In genomic region chr14:55660636-55661035, GRCm38 (mm10) we compare ENCODE assay signal across 8 mouse cellular contexts. TPM values are rescaled to one million over a fixed set of nuclear protein-coding genes. Genes with fewer than 3 reads are reported as not detected.
DNase-seq lines count a peak whose midpoint lies in the region; ATAC-seq and TF ChIP-seq lines count a peak whose summit lies in the region.

No protein-coding gene starts in this region.

- H3K27me3 ChIP-seq in liver, adult 2 months (ENCODE audit: control insufficient read depth, insufficient read depth, low read length), result no peaks in the 10 kb centered on the region
- no peaks in the 10 kb centered on the region for H3K27me3 ChIP-seq in embryonic facial prominence, embryonic 13.5 days
- no peaks in the 10 kb centered on the region for H3K27me3 ChIP-seq in hindbrain, embryonic 16.5 days (replicated peaks; ENCODE audit: control insufficient read depth, insufficient read depth, low read length)
- H3K27me3 ChIP-seq in midbrain, embryonic 15.5 days (replicated peaks), result no peaks in the 10 kb centered on the region

- peak overlapping the region; percentile 63 for H3K4me2 ChIP-seq in embryonic facial prominence, embryonic 13.5 days
- peak overlapping the region; percentile 65 for H3K4me2 ChIP-seq in hindbrain, embryonic 16.5 days (ENCODE audit: low read length)
- H3K4me2 ChIP-seq in midbrain, embryonic 15.5 days, result peak overlapping the region; percentile 69

- TF ChIP-seq POLR2A in liver, adult 2 months (IDR thresholded peaks at IDR 0.05; ENCODE audit: extremely low read depth, insufficient read depth, low read length), result no peak

- no peak for TF ChIP-seq CTCF in liver, adult 2 months (IDR thresholded peaks at IDR 0.05; ENCODE audit: low read depth, low read length)

- no peak overlapping the region for H3K9ac ChIP-seq in liver, adult 2 months (ENCODE audit: low read depth, low read length)
- peak overlapping the region; percentile 80; the same call in 1 of the 2 replicates for H3K9ac ChIP-seq in embryonic facial prominence, embryonic 13.5 days
- no peak overlapping the region for H3K9ac ChIP-seq in hindbrain, embryonic 16.5 days (ENCODE audit: low read depth, low read length)
- no peak overlapping the region for H3K9ac ChIP-seq in midbrain, embryonic 15.5 days

- peak overlapping the region; percentile 74; the same call in 1 of the 2 replicates for H3K4me3 ChIP-seq in liver, adult 2 months (ENCODE audit: insufficient read depth, low read depth, low read length)
- peak overlapping the region; percentile 72 for H3K4me3 ChIP-seq in embryonic facial prominence, embryonic 13.5 days
- peak overlapping the region; percentile 69 for H3K4me3 ChIP-seq in hindbrain, embryonic 16.5 days (ENCODE audit: low read length)
- H3K4me3 ChIP-seq in midbrain, embryonic 15.5 days, result peak overlapping the region; percentile 76

- ATAC-seq in embryonic facial prominence, embryonic 13.5 days (ENCODE audit: insufficient number of reproducible peaks, insufficient read depth, low FRiP score, low TSS enrichment, low read depth), result 0 out of 2 replicates have a peak, but pooled peaks have one; percentile 33
- peak; percentile 6; the same call in 1 of the 2 replicates for ATAC-seq in hindbrain, embryonic 16.5 days
- peak; percentile 48 for ATAC-seq in midbrain, embryonic 15.5 days (replicated peaks)

- peaks cover 10% of the 10 kb centered on the region; the same call in 1 of the 2 replicates for H3K36me3 ChIP-seq in liver, adult 2 months (ENCODE audit: control insufficient read depth, insufficient read depth, low read length)
- H3K36me3 ChIP-seq in embryonic facial prominence, embryonic 13.5 days, result peaks cover 42% of the 10 kb centered on the region
- H3K36me3 ChIP-seq in hindbrain, embryonic 16.5 days (ENCODE audit: control insufficient read depth, insufficient read depth, low read length), result peaks cover 10% of the 10 kb centered on the region
- H3K36me3 ChIP-seq in midbrain, embryonic 15.5 days (replicated peaks), result peaks cover 7% of the 10 kb centered on the region; the same call in 1 of the 2 replicates

- DNase-seq in liver, adult 2 months (ENCODE audit: extremely low read depth, low read depth, low spot score), result no peak
- no peak for DNase-seq in liver
- no peak for DNase-seq in right cerebral cortex, postnatal 25 days
- no peak for DNase-seq in embryo, embryonic 11 days
- no peak for DNase-seq in left cerebral cortex, adult 9 months (ENCODE audit: low spot score in 2 of 2)

- no peak overlapping the region for H3K27ac ChIP-seq in liver, adult 2 months (replicated peaks; ENCODE audit: insufficient read depth, low read depth, low read length)
- peak overlapping the region; percentile 81 for H3K27ac ChIP-seq in embryonic facial prominence, embryonic 13.5 days
- H3K27ac ChIP-seq in hindbrain, embryonic 16.5 days (ENCODE audit: low read depth, low read length), result no peak overlapping the region
- peak overlapping the region; percentile 85; the same call in 1 of the 2 replicates for H3K27ac ChIP-seq in midbrain, embryonic 15.5 days

- 75% methylated on average over 2 of the region's 2 CpGs for WGBS in liver, adult 2 months
- WGBS in embryonic facial prominence, embryonic 13.5 days, result 28% methylated on average over 2 of the region's 2 CpGs
- WGBS in hindbrain, embryonic 16.5 days, result 46% methylated on average over 2 of the region's 2 CpGs
- 34% methylated on average over 2 of the region's 2 CpGs for WGBS in midbrain, embryonic 15.5 days

- H3K79me2 ChIP-seq in liver, adult 2 months (ENCODE audit: control insufficient read depth, insufficient read depth, low read length), result peaks cover 2% of the 10 kb centered on the region; the same call in 1 of the 2 replicates

- no peaks in the 10 kb centered on the region; the same call in 1 of the 2 replicates for H3K4me1 ChIP-seq in liver, adult 2 months (ENCODE audit: control insufficient read depth, insufficient read depth, low read length)
- peaks cover 15% of the 10 kb centered on the region for H3K4me1 ChIP-seq in embryonic facial prominence, embryonic 13.5 days
- H3K4me1 ChIP-seq in hindbrain, embryonic 16.5 days (ENCODE audit: control insufficient read depth, insufficient read depth, low read depth, low read length), result peaks cover 8% of the 10 kb centered on the region
- peaks cover 16% of the 10 kb centered on the region for H3K4me1 ChIP-seq in midbrain, embryonic 15.5 days

- no peaks in the 10 kb centered on the region for H3K9me3 ChIP-seq in embryonic facial prominence, embryonic 13.5 days
- no peaks in the 10 kb centered on the region for H3K9me3 ChIP-seq in hindbrain, embryonic 16.5 days (ENCODE audit: control insufficient read depth, low read length)
- H3K9me3 ChIP-seq in midbrain, embryonic 15.5 days, result no peaks in the 10 kb centered on the region

RNA-seq across cellular contexts. Expression of gene Mdp1, which starts 0.3 kb away (rescaled TPM):
- 10.1 and 10.3 TPM in 2 replicates for total RNA-seq in liver, adult 2 months (2014; rRNA removed)
- 9.8 and 10.5 TPM in 2 replicates for polyA plus RNA-seq in liver, adult 2 months (2012; rRNA removed)
- polyA plus RNA-seq in embryonic facial prominence, embryonic 13.5 days (2015; fragmentation: Nextera tagmentation; extraction: Ambion mirVana), result 66.1 and 70.6 TPM in 2 replicates
- polyA plus RNA-seq in hindbrain, embryonic 16.5 days (2015; fragmentation: Nextera tagmentation; extraction: Ambion mirVana), result 77.2 and 82.8 TPM in 2 replicates
- 77.1 and 79.5 TPM in 2 replicates for polyA plus RNA-seq in midbrain, embryonic 15.5 days (2015; fragmentation: Nextera tagmentation; extraction: Ambion mirVana)

RNA-seq across cellular contexts. Expression of gene Tssk4, which starts 10.7 kb away (rescaled TPM):
- total RNA-seq in liver, adult 2 months (2014; rRNA removed), result 0.09 and 0.47 TPM in 2 replicates
- 0.18 and 0.24 TPM in 2 replicates for polyA plus RNA-seq in liver, adult 2 months (2012; rRNA removed)
- polyA plus RNA-seq in embryonic facial prominence, embryonic 13.5 days (2015; fragmentation: Nextera tagmentation; extraction: Ambion mirVana), result 1.0 and 1.3 TPM in 2 replicates
- 0.32 and 0.53 TPM in 2 replicates for polyA plus RNA-seq in hindbrain, embryonic 16.5 days (2015; fragmentation: Nextera tagmentation; extraction: Ambion mirVana)
- polyA plus RNA-seq in midbrain, embryonic 15.5 days (2015; fragmentation: Nextera tagmentation; extraction: Ambion mirVana), result 0.41 and 0.43 TPM in 2 replicates

RNA-seq across cellular contexts. Expression of gene Gmpr2, which starts 11.1 kb away (rescaled TPM):
- total RNA-seq in liver, adult 2 months (2014; rRNA removed), result 13.1 and 14.9 TPM in 2 replicates
- polyA plus RNA-seq in liver, adult 2 months (2012; rRNA removed), result 9.9 and 11.6 TPM in 2 replicates
- 75.2 and 83.5 TPM in 2 replicates for polyA plus RNA-seq in embryonic facial prominence, embryonic 13.5 days (2015; fragmentation: Nextera tagmentation; extraction: Ambion mirVana)
- 48.6 and 50.4 TPM in 2 replicates for polyA plus RNA-seq in hindbrain, embryonic 16.5 days (2015; fragmentation: Nextera tagmentation; extraction: Ambion mirVana)
- 42.8 and 43.1 TPM in 2 replicates for polyA plus RNA-seq in midbrain, embryonic 15.5 days (2015; fragmentation: Nextera tagmentation; extraction: Ambion mirVana)

RNA-seq across cellular contexts. Expression of gene Nedd8, which starts 11.3 kb away (rescaled TPM):
- 94.7 and 99.4 TPM in 2 replicates for total RNA-seq in liver, adult 2 months (2014; rRNA removed)
- polyA plus RNA-seq in liver, adult 2 months (2012; rRNA removed), result 209 and 225 TPM in 2 replicates
- 665 and 670 TPM in 2 replicates for polyA plus RNA-seq in embryonic facial prominence, embryonic 13.5 days (2015; fragmentation: Nextera tagmentation; extraction: Ambion mirVana)
- polyA plus RNA-seq in hindbrain, embryonic 16.5 days (2015; fragmentation: Nextera tagmentation; extraction: Ambion mirVana), result 567 and 599 TPM in 2 replicates
- 531 and 550 TPM in 2 replicates for polyA plus RNA-seq in midbrain, embryonic 15.5 days (2015; fragmentation: Nextera tagmentation; extraction: Ambion mirVana)

RNA-seq across cellular contexts. Expression of gene Tm9sf1, which starts 17.0 kb away (rescaled TPM):
- 46.5 and 62.0 TPM in 2 replicates for total RNA-seq in liver, adult 2 months (2014; rRNA removed)
- polyA plus RNA-seq in liver, adult 2 months (2012; rRNA removed), result 66.3 and 70.4 TPM in 2 replicates
- 106 and 117 TPM in 2 replicates for polyA plus RNA-seq in embryonic facial prominence, embryonic 13.5 days (2015; fragmentation: Nextera tagmentation; extraction: Ambion mirVana)
- 68.7 and 72.1 TPM in 2 replicates for polyA plus RNA-seq in hindbrain, embryonic 16.5 days (2015; fragmentation: Nextera tagmentation; extraction: Ambion mirVana)
- polyA plus RNA-seq in midbrain, embryonic 15.5 days (2015; fragmentation: Nextera tagmentation; extraction: Ambion mirVana), result 63.0 and 65.0 TPM in 2 replicates

Comparison
In these comparisons a context has a peak if more than half of its experiments do, and no peak if none do; other contexts are left out.
1. H3K27ac ChIP-seq: peak in embryonic facial prominence, embryonic 13.5 days (single experiment) and midbrain, embryonic 15.5 days (single experiment); none in liver, adult 2 months (single experiment) and hindbrain, embryonic 16.5 days (single experiment).
2. Peak in every context shown above with its lines, with median percentiles within 50 percentile points of each other: H3K4me3 ChIP-seq, ATAC-seq and H3K4me2 ChIP-seq.